Mouse (Mus musculus) lung, embryonic 15.5 days (tissue): ENCODE measurements at regions not wholly inside any gene's neighbourhood (a gene's known extent, or its start where the extent isn't known, plus 50 kb on each side); places are given as distances from the start of the nearest gene placed in this dataset.

Experiments
- ATAC-seq: fragments of 200-750 bp; cut with Nextera tagmentation; 2 replicates; pipeline ENCODE4 v1.8.0; 2017; ENCODE audit warnings: moderate number of reproducible peaks, borderline replicate concordance; ENCODE audit not compliant: low FRiP score, low TSS enrichment; ENCODE audit errors: extremely low read depth
- H3K27ac ChIP-seq: fragments of 300-500 bp; sonication (generic); 2 replicates; pipeline ENCODE4 v1.5.1; 2015; ENCODE audit warnings: moderate library complexity, mild to moderate bottlenecking, inconsistent platforms
- H3K27me3 ChIP-seq: fragments of 300-500 bp; sonication (generic); 2 replicates; pipeline ENCODE4 v1.6.1; 2015; ENCODE audit warnings: inconsistent platforms
- H3K36me3 ChIP-seq: fragments of 300-500 bp; sonication (generic); 2 replicates; pipeline ENCODE4 v1.6.1; 2015; ENCODE audit warnings: inconsistent platforms
- H3K4me1 ChIP-seq: fragments of 300-500 bp; sonication (generic); 2 replicates; pipeline ENCODE4 v1.6.1; 2015; ENCODE audit warnings: inconsistent platforms
- H3K4me2 ChIP-seq: fragments of 300-500 bp; sonication (generic); 2 replicates; pipeline ENCODE4 v1.6.1; 2015; ENCODE audit warnings: inconsistent platforms, mild to moderate bottlenecking, moderate library complexity
- H3K4me3 ChIP-seq: fragments of 300-500 bp; sonication (generic); 2 replicates; pipeline ENCODE4 v1.5.1; 2015; ENCODE audit warnings: mild to moderate bottlenecking, inconsistent platforms
- H3K9ac ChIP-seq: fragments of 300-500 bp; sonication (generic); 2 replicates; pipeline ENCODE4 v1.6.1; 2015; ENCODE audit warnings: inconsistent platforms
- H3K9me3 ChIP-seq: fragments of 300-500 bp; sonication (generic); 2 replicates; pipeline ENCODE4 v1.6.1; 2016; ENCODE audit warnings: inconsistent platforms
- WGBS: fragments of 180-500 bp; shearing (Covaris S2); methylation state at CpG from one replicate; pipeline ENCODE4 v1.1.7; 2015; 5-methylcytosine and 5-hydroxymethylcytosine counted together

- H3K4me3 ChIP-seq, result no peak overlapping the region
- no peaks in the 10 kb centered on the region for H3K9me3 ChIP-seq
- H3K27ac ChIP-seq, result no peak overlapping the region
- H3K4me1 ChIP-seq, result no peaks in the 10 kb centered on the region
- 75% methylated on average over 6 of the region's 6 CpGs for WGBS
- H3K27me3 ChIP-seq, result no peaks in the 10 kb centered on the region
- no peaks in the 10 kb centered on the region for H3K36me3 ChIP-seq
- no peak for ATAC-seq
- H3K9ac ChIP-seq, result no peak overlapping the region
- H3K4me2 ChIP-seq, result no peak overlapping the region
Measured at GRCm38 (mm10) chr7:72027006-72027405, 279.4 kb downstream of the Mctp2 start.

GRCm38 (mm10) chr7:72009115-72009514 is 297.3 kb downstream of the Mctp2 start:
- no peaks in the 10 kb centered on the region for H3K27me3 ChIP-seq
- no peaks in the 10 kb centered on the region for H3K9me3 ChIP-seq
- no peak overlapping the region for H3K27ac ChIP-seq
- ATAC-seq, result no peak
- no peak overlapping the region for H3K4me3 ChIP-seq
- H3K4me2 ChIP-seq, result no peak overlapping the region
- no peaks in the 10 kb centered on the region for H3K36me3 ChIP-seq
- no peak overlapping the region for H3K9ac ChIP-seq
- WGBS, result 71% methylated on average over 11 of the region's 11 CpGs
- no peaks in the 10 kb centered on the region for H3K4me1 ChIP-seq

GRCm38 (mm10) chr7:72004311-72004710 is 302.1 kb downstream of the Mctp2 start:
- WGBS, result 77% methylated on average over 3 of the region's 3 CpGs
- Histone ChIP-seq H3K36me3 (no peaks in the 10 kb centered on the region), H3K4me3 (no peak overlapping the region), H3K27me3 (no peaks in the 10 kb centered on the region), H3K4me1 (no peaks in the 10 kb centered on the region), H3K9ac (no peak overlapping the region), H3K9me3 (no peaks in the 10 kb centered on the region), H3K27ac (no peak overlapping the region), H3K4me2 (no peak overlapping the region)
- no peak for ATAC-seq

- no peak overlapping the region for H3K4me2 ChIP-seq
- WGBS, result 75% methylated on average over 3 of the region's 3 CpGs
- no peaks in the 10 kb centered on the region for H3K9me3 ChIP-seq
- H3K4me1 ChIP-seq, result no peaks in the 10 kb centered on the region
- no peak for ATAC-seq
- no peak overlapping the region for H3K27ac ChIP-seq
- H3K27me3 ChIP-seq, result no peaks in the 10 kb centered on the region
- H3K36me3 ChIP-seq, result no peaks in the 10 kb centered on the region
- H3K4me3 ChIP-seq, result no peak overlapping the region
- no peak overlapping the region for H3K9ac ChIP-seq
Measured at GRCm38 (mm10) chr7:71992526-71992925, 313.9 kb downstream of the Mctp2 start.

DNA sequence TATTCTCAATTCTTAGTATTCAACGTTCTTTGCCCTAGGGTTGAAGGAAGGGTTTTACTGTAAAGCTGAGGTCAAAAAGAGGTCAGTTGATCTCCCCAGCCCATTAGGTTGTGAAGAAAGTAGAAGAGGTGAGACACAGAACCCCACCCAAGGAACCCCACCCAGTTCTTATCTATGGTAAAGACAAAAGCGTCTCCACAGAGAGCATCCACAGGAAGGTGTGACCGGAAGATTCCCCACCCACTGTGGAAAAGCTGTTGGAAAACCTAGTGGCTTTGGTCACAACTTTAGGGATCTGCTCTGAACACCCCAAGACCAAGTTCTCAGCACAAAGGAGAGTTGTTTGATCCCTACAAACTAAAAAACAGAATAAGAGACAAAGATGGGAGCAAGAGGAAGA is 314.6 kb downstream of the Mctp2 start:
- Histone ChIP-seq H3K9ac (no peak overlapping the region), H3K27me3 (no peaks in the 10 kb centered on the region), H3K9me3 (no peaks in the 10 kb centered on the region), H3K27ac (no peak overlapping the region), H3K4me1 (no peaks in the 10 kb centered on the region), H3K4me3 (no peak overlapping the region), H3K36me3 (no peaks in the 10 kb centered on the region), H3K4me2 (no peak overlapping the region)
- no peak for ATAC-seq
- 70% methylated on average over 3 of the region's 3 CpGs for WGBS

DNA sequence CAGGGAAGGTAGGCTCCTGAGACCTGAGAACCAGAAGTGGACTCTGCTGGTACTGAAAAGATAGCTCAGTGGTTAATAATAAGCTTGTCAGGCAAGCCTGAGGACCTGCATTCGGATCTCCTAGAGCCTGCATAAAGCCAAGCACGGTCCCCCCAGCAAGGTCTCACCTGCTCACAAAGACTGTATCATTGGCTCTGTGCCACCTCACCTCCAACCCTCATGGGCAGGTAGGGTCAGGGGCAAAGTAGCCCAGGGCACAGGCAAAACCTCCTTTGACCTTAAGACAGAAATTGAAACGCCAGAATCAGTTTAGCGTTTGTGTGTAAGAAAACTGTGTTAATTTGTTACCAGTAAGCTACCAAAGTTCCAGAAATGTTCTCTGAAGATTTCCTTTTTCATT is 315.2 kb downstream of the Mctp2 start:
- Histone ChIP-seq H3K4me2 (no peak overlapping the region), H3K9ac (no peak overlapping the region), H3K27ac (no peak overlapping the region), H3K27me3 (no peaks in the 10 kb centered on the region), H3K9me3 (no peaks in the 10 kb centered on the region), H3K36me3 (no peaks in the 10 kb centered on the region), H3K4me3 (no peak overlapping the region), H3K4me1 (no peaks in the 10 kb centered on the region)
- no peak for ATAC-seq
- WGBS, result 76% methylated on average over 4 of the region's 4 CpGs

DNA sequence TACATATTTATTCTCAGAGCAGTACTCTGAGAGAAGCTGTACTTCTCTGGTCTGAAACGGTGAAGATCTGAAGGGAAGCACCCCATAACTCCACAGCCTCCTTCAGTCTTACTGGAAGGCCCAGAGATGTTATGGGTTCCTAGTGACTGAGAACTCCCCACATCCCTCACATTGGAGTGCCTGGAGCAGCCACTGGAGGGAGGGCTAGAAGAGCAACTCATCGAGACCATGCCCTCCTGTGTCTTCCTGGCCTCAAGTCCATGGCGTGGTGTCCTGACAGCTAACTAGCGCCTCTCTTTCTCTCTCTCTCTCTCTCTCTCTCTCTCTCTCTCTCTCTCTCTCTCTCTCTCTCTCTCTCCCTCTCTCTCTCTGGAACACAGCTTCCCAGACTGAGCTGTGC is 340.4 kb downstream of the Mctp2 start:
- H3K4me3 ChIP-seq, result no peak overlapping the region
- WGBS, result 48% methylated on average over 4 of the region's 4 CpGs
- H3K4me1 ChIP-seq, result peaks cover 8% of the 10 kb centered on the region
- H3K27me3 ChIP-seq, result no peaks in the 10 kb centered on the region
- H3K36me3 ChIP-seq, result no peaks in the 10 kb centered on the region
- H3K27ac ChIP-seq, result no peak overlapping the region
- no peak for ATAC-seq
- H3K9me3 ChIP-seq, result no peaks in the 10 kb centered on the region
- H3K4me2 ChIP-seq, result no peak overlapping the region
- no peak overlapping the region for H3K9ac ChIP-seq

DNA sequence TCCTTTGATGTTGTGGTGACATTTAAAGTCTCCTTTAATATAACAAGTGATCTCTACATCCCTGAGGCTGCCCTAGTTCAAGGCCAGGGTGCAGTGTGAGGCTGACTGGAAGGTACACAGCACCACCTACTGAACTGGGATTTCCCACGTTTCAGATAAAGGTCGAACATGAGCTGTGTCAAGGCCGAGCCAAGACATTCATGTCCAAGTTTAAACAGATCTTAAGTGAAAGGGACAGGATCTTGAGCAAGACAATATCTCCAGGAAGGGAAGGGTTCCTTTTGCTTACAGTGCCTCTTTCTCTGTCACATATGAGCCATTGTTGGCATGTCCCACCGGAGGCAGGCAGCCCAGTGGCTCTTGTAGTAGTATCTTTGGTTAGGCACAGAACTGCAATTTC is 343.0 kb downstream of the Mctp2 start:
- Histone ChIP-seq H3K9ac (no peak overlapping the region), H3K4me2 (no peak overlapping the region), H3K36me3 (no peaks in the 10 kb centered on the region), H3K4me1 (peaks cover 13% of the 10 kb centered on the region), H3K27me3 (no peaks in the 10 kb centered on the region), H3K27ac (peak overlapping the region; percentile 49; the same call in 1 of the 2 replicates), H3K9me3 (no peaks in the 10 kb centered on the region), H3K4me3 (no peak overlapping the region)
- 47% methylated on average over 4 of the region's 4 CpGs for WGBS
- no peak for ATAC-seq

- H3K9me3 ChIP-seq, result no peaks in the 10 kb centered on the region
- WGBS, result 79% methylated on average over 3 of the region's 3 CpGs
- no peaks in the 10 kb centered on the region for H3K27me3 ChIP-seq
- H3K4me1 ChIP-seq, result peaks cover 13% of the 10 kb centered on the region
- H3K36me3 ChIP-seq, result no peaks in the 10 kb centered on the region
- ATAC-seq, result no peak
- H3K9ac ChIP-seq, result no peak overlapping the region
- no peak overlapping the region for H3K4me2 ChIP-seq
- 0 out of 2 replicates have a peak overlapping the region, but pooled peaks have one; percentile 49 for H3K27ac ChIP-seq
- no peak overlapping the region for H3K4me3 ChIP-seq
Measured at GRCm38 (mm10) chr7:71962851-71963250, 343.6 kb downstream of the Mctp2 start.

GRCm38 (mm10) chr7:71960453-71961230 is 345.8 kb downstream of the Mctp2 start:
- Histone ChIP-seq H3K9ac (no peak overlapping the region), H3K36me3 (no peaks in the 10 kb centered on the region), H3K9me3 (no peaks in the 10 kb centered on the region), H3K27me3 (no peaks in the 10 kb centered on the region), H3K27ac (peak overlapping the region; percentile 69), H3K4me1 (peaks cover 13% of the 10 kb centered on the region), H3K4me2 (peak overlapping the region; percentile 45), H3K4me3 (no peak overlapping the region)
- peak; percentile 89; the same call in 1 of the 2 replicates for ATAC-seq
- 4% methylated on average over 11 of the region's 11 CpGs for WGBS

DNA sequence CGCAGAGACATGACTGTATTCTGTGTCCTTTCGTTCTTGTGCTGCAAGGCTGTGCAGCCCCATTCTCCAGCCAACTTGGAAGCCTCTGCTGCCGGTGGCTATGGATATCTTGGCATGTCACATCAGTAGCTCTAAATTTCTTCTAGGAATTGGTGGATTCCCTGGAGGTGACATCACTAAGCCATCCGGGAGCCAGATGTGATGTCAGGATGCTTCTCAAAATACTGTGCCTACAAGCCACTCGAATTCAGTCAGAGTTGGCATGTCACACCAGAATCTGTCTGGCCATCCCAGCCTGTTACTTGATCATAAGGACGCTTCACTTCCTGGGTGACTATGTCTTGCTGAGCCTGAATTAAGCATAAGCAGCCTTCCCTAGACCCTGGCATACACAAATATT is 359.9 kb downstream of the Mctp2 start:
- no peak for ATAC-seq
- 59% methylated on average over 6 of the region's 6 CpGs for WGBS
- Histone ChIP-seq H3K9me3 (no peaks in the 10 kb centered on the region), H3K27me3 (no peaks in the 10 kb centered on the region), H3K36me3 (no peaks in the 10 kb centered on the region), H3K27ac (no peak overlapping the region), H3K9ac (no peak overlapping the region), H3K4me2 (no peak overlapping the region), H3K4me3 (no peak overlapping the region), H3K4me1 (0 out of 2 replicates have a peak, but pooled peaks cover 11% of the 10 kb centered on the region)

GRCm38 (mm10) chr7:71943078-71944042 is 363.0 kb downstream of the Mctp2 start:
- Histone ChIP-seq H3K4me3 (no peak overlapping the region), H3K27ac (no peak overlapping the region), H3K9ac (no peak overlapping the region), H3K27me3 (no peaks in the 10 kb centered on the region), H3K4me2 (0 out of 2 replicates have a peak overlapping the region, but pooled peaks have one; percentile 6), H3K9me3 (no peaks in the 10 kb centered on the region), H3K36me3 (no peaks in the 10 kb centered on the region), H3K4me1 (peaks cover 16% of the 10 kb centered on the region)
- 40% methylated on average over 16 of the region's 16 CpGs for WGBS
- ATAC-seq, result no peak; the same call in 1 of the 2 replicates
